Mouse (Mus musculus) large intestine, adult 2 months (tissue): Measurements from ENCODE around the gene Atp11b. TPM values are rescaled to one million over a fixed set of nuclear protein-coding genes. Genes with fewer than 3 reads are reported as not detected.

Experiments
- DNase-seq: peaks from one replicate; pipeline ENCODE4 v3.0.0-alpha.2; 2012; ENCODE audit warnings: low read depth, low spot score
- WGBS: fragments of 180-500 bp; shearing (Covaris S2); methylation state at CpG from one replicate; pipeline ENCODE4 v1.1.7; 2018; 5-methylcytosine and 5-hydroxymethylcytosine counted together
- polyA plus RNA-seq: library from polyadenylated mRNA; depleted of rRNA; stranded (reverse); fragments of >200 nt; gene quantifications from 2 replicates; pipeline ENCODE4 v1.2.3, GENCODE M21; 2012; rRNA removed

Atp11b gene
- polyA plus RNA-seq, 1 experiment = 54.6 TPM

DNA sequence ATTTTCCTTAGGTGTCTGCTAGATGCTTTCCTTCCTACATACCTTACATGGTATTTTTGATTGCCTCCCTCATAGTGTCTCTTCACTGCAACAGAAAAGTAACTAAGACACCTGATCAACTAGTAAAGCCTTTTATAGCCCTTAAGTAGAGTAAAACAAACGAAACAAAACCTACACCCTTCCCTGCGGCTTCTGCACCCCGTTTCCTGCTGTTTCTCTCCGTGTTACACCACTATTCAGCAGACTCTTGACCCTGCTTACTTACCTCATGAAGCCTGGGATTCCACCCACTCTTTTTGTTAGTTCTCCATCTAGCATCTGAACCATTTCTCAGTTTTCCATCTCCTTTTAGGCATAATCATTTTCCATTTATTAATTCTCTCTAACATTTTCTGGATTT is 8.8 kb downstream of the Atp11b start:
- 15% methylated on average over 4 of the region's 4 CpGs for WGBS
- DNase-seq = no peak

DNA sequence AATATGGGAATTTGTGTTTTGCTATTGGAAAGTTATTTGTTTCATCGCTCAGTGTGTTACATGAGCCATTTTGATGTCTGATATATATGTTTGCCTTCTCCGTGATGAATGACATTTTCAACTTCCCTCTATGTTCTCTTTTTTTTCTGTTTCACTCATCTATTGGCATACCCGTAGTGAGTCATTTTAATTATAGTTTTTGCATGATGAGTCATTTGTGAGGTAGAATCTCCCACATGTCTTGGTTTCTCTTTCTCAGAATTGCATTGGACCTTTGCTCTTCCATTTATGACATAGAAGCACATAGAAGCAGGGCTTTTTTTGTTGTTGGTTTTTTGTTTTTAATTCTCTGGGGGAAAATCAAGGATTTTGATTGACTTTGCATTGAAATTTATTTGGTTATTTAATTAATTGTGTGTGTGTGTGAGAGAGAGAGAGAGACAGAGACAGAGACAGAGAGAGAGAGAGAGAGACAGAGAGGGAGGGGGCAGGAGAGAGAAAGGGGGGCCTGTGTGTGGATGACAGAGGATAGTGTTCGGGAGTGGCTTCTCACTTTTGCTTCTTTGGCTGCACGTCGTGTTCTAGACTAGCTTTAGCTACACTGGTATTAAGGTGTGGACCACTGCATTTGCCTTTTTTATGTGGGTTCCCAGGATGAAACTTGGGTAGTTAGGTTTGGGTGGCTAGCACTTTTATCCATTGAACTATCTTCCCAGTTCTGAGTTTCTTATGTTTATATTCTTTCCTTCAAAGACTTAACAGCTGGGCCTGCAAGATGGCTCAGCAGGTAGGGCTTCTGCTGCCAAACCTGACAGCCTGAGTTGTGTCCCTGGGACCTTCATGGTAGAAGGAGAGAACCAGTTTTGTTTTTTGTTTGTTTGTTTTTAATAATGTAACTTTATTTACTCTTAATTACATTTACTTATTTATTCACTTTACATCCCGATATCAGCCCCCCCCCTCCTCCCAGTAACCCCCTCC is 11.0 kb downstream of the Atp11b start:
- peak; percentile 53 for DNase-seq
- WGBS = 38% methylated on average over 7 of the region's 7 CpGs

DNA sequence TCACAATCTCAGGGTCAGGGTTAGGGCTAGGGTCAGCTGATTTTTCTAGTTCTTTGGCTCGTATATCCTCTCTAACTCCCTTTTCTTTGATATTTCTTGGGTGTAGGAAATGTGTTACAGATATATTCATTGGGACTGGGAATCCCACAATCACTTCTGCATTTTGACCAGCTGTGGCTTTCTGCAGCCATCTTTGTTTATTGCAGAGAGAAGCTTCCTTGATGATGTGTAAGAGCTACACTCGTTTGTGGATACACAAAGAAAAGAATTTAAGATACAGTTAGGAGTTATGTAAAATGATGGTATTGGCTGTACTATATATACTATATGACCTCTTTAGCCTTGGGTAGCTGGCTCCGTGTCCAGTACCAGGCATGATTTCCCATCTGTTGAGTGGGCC is 25.8 kb downstream of the Atp11b start:
- no peak for DNase-seq

DNA sequence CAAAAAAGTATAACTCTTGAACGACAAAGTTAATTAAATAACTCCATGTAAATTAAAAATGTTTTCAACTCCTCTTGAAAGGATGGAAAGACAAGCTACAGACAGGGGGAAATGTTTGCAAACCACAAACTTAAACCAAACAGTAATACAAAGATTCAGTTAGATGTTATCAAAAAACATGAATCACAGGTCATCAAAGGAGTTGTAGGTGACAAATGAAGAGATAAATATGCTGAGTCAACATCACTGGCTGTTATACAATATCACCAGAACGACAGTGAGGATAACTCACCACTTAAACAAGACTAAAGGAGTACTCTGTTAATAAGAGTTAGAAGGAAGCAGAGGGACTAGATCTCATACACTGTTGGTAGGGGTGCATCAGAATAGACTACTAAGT is 48.1 kb downstream of the Atp11b start:
- 75% methylated on average over 2 of the region's 2 CpGs for WGBS
- no peak for DNase-seq

More for the DNA sequence above, 25.8 kb downstream of the Atp11b start:
- WGBS = 74% methylated on average over 3 of the region's 3 CpGs

DNA sequence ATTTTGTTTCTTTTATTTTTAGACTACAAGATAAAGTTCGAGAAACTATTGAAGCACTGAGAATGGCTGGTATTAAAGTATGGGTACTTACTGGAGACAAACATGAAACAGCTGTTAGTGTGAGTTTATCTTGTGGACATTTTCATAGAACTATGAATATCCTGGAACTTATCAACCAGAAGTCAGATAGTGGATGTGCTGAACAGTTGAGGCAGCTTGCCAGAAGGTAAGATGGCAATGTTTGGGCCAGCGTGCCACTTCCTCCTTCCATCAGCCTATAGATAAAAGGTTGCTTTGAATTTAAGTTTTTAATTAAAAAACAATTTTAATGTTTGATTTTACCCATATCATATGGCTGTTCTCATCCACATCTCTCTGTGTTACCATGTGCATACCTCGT is 66.0 kb downstream of the Atp11b start:
- DNase-seq = no peak
- WGBS = 89% methylated on average over 3 of the region's 3 CpGs

DNA sequence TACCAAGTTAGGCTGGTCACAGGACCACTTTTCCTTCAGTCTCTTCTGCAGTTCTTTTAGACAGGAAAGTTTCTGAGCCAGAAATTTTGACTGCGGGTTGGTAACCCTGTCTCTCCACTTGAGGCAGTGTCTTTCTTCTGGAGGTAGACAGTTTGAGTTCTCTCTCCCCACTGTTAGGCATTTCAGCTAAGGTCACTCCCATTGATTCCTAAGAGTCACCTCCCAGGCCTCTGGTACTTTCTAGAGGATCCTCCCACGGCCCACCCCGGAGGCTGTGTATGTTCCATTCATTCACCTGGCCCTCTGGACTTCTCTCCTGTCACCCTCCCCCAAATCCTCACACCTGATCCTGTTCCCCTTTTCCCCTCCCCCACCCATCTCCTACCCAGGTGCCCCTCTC is 68.1 kb downstream of the Atp11b start:
- 96% methylated on average over 3 of the region's 3 CpGs for WGBS
- no peak for DNase-seq

DNA sequence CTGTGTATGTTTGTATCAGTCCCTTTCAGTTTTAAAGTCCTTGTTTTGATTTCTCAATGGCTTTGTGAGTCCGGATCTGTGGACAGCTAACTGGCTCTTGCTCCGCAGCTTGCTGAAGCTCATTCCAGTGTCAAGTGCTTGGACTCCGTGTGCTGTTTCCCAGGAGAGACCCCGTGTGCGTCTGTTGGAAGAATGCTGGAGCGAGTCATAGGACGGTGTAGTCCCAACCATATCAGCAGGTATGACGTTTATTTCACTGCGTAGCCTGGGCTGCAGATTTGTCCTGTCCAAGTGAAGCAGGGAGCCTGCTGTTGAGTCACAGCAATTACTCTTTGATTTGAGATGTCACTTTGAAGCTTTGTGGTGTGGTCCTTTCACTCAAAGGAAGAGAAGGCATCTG is 95.4 kb downstream of the Atp11b start:
- no peak for DNase-seq
- 92% methylated on average over 9 of the region's 9 CpGs for WGBS

DNA sequence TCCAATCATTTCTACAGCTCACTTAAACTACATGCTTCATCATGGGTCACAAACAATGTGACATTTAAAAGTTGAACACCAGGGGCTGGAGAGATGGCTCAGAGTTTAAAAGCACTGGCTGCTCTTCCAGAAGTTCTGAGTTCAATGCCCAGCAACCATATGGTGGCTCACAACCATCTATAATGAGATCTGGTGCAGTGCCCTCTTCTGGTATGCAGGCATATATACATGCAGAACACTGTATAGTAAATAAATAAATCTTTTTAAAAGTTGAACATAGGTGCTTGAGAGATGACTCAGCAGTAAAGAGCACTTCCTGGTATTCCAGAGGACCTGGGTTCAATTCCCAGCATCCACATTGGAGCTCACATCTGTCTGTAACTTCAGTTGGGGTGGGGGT is 129.4 kb downstream of the Atp11b start:
- DNase-seq = no peak

DNA sequence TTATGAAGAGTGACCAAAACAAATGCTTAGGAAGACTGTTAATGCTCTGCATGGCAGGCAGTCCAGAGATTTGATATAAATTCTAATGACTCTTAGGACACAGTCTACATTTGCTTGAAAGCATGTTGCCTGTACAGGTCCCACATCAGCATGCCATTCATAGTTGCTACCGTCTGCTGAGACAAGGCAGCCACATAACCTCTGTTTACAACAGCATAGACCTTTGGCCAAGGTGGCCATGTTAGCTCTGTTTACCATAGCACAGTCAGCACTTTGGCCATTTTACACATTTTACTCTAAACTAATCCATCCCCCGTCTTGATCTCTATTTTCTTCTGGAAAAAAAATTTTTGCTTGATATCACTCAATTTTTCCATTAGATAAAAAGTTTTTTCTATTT is 135.6 kb downstream of the Atp11b start:
- 71% methylated on average over 2 of the region's 2 CpGs for WGBS
- no peak for DNase-seq

DNA sequence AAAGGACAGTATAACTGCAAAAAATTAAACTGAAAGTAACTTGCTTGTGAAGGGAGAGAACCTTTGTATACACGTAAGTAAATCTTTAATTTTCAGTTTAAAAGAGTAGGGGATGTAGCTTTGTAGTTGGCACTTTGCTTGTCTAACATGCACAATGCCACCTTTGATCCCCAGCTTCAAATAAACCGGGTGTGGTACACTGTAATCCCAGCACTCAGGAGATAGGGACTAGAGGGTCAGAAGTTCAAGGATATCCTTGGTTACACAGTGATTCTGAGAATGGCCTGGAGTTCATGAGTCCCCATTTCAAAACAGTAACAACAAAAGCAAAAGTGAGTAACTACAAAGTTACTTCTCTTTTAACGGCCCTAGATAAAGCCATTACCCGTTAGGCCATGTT is 137.2 kb downstream of the Atp11b start:
- WGBS = 68% methylated on average over 4 of the region's 4 CpGs
- no peak for DNase-seq

DNA sequence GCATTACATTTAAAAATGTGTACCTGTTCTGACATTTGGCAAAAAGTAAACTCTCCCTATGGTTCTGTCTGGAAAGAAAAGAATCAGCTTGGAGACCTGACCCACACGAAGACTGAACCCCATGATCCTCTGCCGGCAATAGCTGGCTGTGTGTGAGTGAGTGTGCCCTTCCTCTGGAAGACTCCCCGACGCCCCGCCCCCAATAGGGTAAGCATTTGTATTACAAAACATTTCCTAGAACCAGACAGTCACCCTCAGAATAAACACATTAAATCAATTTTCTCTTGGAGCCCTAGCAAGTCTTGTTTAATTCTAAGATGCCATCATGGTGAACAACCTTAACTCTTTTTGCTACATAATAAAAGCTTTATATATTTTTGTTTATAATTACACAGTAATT is 139.2 kb downstream of the Atp11b start:
- no peak for DNase-seq
- 61% methylated on average over 5 of the region's 5 CpGs for WGBS

DNA sequence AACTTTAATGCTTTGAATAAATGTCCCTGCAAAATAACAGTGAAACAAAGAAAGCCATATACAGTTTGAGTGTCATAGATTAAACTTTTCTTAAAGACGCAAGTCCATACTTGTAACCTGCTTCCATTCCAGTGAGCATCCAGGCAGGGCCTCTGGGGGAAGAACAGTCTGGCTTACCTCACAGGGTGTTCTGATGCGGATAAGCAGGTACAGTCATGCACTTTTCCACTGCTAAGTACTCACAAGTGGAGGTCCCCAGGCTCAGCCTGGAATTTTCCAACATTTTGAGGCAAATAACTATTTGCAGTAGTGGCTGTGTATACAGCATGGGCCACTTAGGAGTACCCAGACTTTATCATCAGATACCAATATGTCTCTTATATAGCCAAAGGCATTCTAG is 144.0 kb downstream of the Atp11b start:
- 97% methylated on average over 2 of the region's 2 CpGs for WGBS
- DNase-seq = no peak

DNA sequence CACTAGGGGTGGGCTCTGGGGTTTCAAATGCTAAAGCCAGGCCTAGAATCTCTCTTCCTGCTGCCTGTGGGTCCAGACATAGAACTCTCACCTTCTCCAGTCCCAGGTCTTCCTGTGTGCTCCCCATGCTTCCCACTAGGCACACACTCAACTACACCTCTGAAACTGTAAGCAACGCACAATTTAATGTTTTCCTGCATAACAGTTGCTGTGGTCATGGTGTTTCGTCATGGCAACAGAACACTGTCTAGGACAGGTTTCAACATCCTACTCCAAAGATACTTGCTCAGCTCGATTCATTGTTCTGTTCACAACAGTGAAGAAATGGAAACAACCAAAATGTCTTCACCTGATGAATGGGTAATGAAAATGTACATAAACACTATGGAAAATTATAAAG is 145.2 kb downstream of the Atp11b start:
- 97% methylated on average over 3 of the region's 3 CpGs for WGBS

DNA sequence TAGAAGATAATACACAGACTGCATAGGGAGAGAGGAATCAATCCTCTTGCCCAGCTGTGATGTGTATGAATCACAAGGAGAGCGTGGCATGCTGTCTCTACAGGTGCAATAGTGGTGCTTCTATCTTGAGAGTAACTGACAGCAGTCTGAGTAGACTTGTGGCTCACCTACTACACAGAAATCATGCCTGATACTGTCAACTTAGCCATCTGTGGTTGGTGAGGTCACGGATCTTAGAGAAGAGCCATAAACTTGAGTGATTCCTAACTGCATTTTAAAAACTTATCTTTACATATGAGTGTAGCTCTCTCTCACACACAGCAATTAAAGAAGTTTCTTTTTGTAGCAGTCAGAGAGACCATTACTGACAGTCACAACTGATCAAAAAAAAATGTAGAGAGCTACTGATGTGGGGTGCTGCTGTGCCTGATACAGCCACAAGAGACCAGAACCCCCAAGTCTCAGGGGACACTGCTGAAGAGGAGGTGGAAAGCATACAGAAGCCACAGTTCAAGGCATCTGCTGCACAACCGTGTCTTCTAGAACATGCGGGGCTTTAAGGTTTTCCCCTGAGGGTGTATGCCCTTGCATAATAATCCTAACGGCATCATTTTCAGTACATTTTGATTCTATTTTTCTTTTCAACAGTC is 146.8 kb downstream of the Atp11b start:
- DNase-seq = no peak
- 91% methylated on average over 5 of the region's 5 CpGs for WGBS

More for the DNA sequence above, 145.2 kb downstream of the Atp11b start:
- DNase-seq = no peak

Other genes starting within 250 kb of the Atp11b start
- 4.5 and 6.3 TPM in 2 replicates for gene Dcun1d1, start 183.3 kb downstream of the Atp11b start, polyA plus RNA-seq
- gene Mccc1, start 246.6 kb downstream of the Atp11b start, polyA plus RNA-seq = 7.2 and 11.1 TPM in 2 replicates